Mouse (Mus musculus): ENCODE measurements around the gene Hap1. TPM values are rescaled to one million over a fixed set of nuclear protein-coding genes. Genes with fewer than 3 reads are reported as not detected.

Hap1 gene
- polyA plus RNA-seq, 1 experiment: 8.6 TPM

DNA sequence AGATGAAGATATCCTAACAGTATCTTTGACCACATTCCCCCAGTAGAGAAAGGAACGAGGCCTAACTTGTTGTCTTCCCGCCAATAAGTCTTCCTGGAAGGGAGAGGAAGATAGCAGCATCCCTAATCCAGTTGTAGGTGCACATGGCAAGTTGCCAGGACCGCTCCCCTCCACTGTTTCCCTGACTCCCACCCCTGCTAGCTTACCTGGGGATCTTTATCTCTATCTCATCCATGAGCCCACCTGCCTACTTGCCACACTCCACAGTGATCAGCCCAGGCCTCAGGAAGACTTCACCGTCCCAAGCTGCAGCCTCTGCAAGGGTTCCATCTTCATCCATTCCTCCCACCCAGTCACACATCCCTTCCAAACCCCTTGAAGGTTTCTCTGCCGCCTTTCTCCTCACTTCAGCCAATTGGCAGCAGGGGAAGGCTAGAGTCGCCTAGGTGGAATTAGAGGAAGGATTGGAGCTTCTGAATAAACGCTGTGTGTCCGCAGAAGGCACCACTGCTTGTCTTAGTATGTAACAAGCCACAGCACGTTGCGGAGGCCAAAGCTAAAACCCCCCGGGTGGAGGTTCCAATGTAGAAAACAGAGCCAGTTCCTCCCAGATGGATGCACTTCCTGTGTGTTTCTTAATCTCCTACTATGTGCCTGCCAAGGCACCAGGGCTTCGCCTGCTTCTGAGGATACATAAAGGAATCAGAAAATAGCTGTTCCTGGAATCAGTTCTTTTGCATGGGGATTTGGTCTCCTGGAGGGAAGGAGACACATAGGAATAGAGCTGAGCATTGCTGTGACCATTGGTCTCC, 44.0 kb upstream of the Hap1 start:
- Histone ChIP-seq H3K27ac (ENCODE audit: control insufficient read depth, insufficient read depth, low read length) (peak overlapping the region; percentile 20; the same call in 1 of the 2 replicates), H3K4me1 (replicated peaks; ENCODE audit: control insufficient read depth, insufficient read depth, low read length) (peaks cover 47% of the 10 kb centered on the region), H3K27me3 (ENCODE audit: control insufficient read depth, insufficient read depth, low read length) (no peaks in the 10 kb centered on the region), H3K4me3 (ENCODE audit: control insufficient read depth, insufficient read depth, low read length) (no peak overlapping the region), H3K36me3 (ENCODE audit: control insufficient read depth, insufficient read depth, low read length) (no peaks in the 10 kb centered on the region)
- no peak for DNase-seq
- 87% methylated on average over 12 of the region's 12 CpGs for WGBS
- TF ChIP-seq POLR2A (IDR thresholded peaks at IDR 0.05; ENCODE audit: control insufficient read depth, extremely low read depth, insufficient read depth, low read length, poor library complexity) (no peak), CTCF (IDR thresholded peaks at IDR 0.05; ENCODE audit: borderline replicate concordance, control insufficient read depth, extremely low read depth, insufficient read depth, low read length, poor library complexity) (no peak)

DNA sequence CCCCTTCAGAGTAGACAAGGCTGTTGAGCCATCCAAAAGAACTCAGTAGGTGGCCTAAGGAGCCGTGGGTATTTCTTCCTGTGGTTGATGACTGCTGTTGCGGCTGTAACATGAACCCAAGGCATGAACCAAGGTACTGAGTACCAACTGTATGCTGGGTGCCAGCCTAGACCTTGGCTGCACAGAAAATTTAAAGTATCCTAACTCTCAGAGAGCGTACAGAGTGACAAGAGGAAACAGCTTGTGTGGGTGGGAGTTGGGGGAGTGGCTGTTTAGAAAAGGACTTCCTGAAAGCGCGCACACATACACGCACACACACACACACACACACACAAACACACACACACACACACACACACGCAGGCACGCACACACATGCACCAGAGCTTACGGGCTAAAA, 43.4 kb upstream of the Hap1 start:
- Histone ChIP-seq H3K27me3 (ENCODE audit: control insufficient read depth, insufficient read depth, low read length) (no peaks in the 10 kb centered on the region), H3K4me3 (ENCODE audit: control insufficient read depth, insufficient read depth, low read length) (no peak overlapping the region), H3K4me1 (replicated peaks; ENCODE audit: control insufficient read depth, insufficient read depth, low read length) (peaks cover 52% of the 10 kb centered on the region), H3K27ac (ENCODE audit: control insufficient read depth, insufficient read depth, low read length) (peak overlapping the region; percentile 89), H3K36me3 (ENCODE audit: control insufficient read depth, insufficient read depth, low read length) (no peaks in the 10 kb centered on the region)
- 24% methylated on average over 9 of the region's 9 CpGs for WGBS
- no peak for TF ChIP-seq CTCF (IDR thresholded peaks at IDR 0.05; ENCODE audit: borderline replicate concordance, control insufficient read depth, extremely low read depth, insufficient read depth, low read length, poor library complexity)
- TF ChIP-seq POLR2A (IDR thresholded peaks at IDR 0.05; ENCODE audit: control insufficient read depth, extremely low read depth, insufficient read depth, low read length, poor library complexity): no peak
- peak; percentile 59 for DNase-seq

DNA sequence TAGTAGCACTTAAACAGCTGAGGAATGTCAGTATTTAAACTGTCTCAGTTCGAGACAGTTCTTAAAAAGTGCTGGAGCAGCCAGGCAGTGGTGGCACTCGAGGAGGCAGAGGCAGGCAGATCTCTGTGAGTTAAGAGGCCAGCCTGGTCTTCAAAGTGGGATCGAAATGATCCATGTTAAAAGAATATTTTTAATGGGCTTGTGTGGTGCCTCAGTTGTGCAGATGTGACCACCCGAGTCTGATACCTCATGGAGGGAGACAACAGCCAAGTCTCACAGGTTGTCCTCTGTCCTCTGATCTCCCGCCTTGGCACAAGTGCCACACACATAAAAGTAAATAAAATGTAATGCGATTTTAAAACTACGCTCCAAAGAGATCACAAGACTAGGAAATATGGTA, 42.6 kb upstream of the Hap1 start:
- 90% methylated on average over 7 of the region's 7 CpGs for WGBS
- H3K27ac ChIP-seq (ENCODE audit: control insufficient read depth, insufficient read depth, low read length): no peak overlapping the region
- H3K4me1 ChIP-seq (replicated peaks; ENCODE audit: control insufficient read depth, insufficient read depth, low read length): peaks cover 57% of the 10 kb centered on the region
- H3K27me3 ChIP-seq (ENCODE audit: control insufficient read depth, insufficient read depth, low read length): no peaks in the 10 kb centered on the region
- TF ChIP-seq CTCF (IDR thresholded peaks at IDR 0.05; ENCODE audit: borderline replicate concordance, control insufficient read depth, extremely low read depth, insufficient read depth, low read length, poor library complexity) (no peak), POLR2A (IDR thresholded peaks at IDR 0.05; ENCODE audit: control insufficient read depth, extremely low read depth, insufficient read depth, low read length, poor library complexity) (no peak)
- no peaks in the 10 kb centered on the region for H3K36me3 ChIP-seq (ENCODE audit: control insufficient read depth, insufficient read depth, low read length)
- DNase-seq: no peak
- H3K4me3 ChIP-seq (ENCODE audit: control insufficient read depth, insufficient read depth, low read length): no peak overlapping the region

DNA sequence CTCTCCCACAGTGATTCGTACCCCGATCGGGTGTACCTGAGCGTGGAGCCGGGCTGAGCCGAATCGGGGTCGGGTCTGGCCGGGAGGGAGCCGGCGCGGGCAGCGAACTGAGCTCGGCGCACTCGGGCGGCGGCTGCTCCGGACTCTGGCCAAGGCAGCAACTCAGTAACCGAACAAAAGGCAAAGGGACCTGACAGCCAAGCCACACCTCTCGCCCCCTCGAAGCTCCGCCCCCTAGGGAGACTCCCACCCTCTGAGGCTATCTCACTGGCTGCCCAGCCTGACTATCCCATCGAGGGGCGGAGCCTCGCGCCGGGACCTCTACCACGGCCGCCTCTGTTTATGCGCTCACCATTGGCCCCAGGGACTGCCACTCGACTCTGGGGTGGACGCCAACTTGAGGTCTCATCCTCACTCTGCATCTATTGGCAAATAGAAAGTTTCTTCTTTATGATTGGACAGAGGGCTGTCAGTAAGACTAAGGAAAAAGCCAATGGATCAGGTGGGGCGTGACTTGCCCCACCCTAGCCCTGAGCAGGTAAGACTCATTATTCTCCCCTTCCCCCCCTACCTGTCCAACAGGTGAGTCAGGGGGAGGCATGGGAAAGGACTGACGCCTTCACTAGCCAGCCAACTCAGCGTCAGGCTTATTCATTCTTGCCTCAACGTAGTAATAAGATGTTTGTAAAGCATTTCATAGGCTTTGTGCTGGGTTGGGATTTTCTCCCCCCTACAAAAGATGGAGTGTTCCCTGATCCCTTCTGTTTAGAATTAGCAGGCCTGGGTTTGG, 41.9 kb upstream of the Hap1 start, which contains the start of gene Jup:
Gene Jup (minus strand): TSS at position 164 of the 790 bp plus-strand sequence.
- H3K4me3 ChIP-seq (ENCODE audit: control insufficient read depth, insufficient read depth, low read length): peak within 1 kb of the TSS; percentile 60
- no peaks in the 10 kb centered on the region for H3K36me3 ChIP-seq (ENCODE audit: control insufficient read depth, insufficient read depth, low read length)
- H3K27ac ChIP-seq (ENCODE audit: control insufficient read depth, insufficient read depth, low read length): peak within 1 kb of the TSS; percentile 32
- 0 out of 2 replicates have a peak, but pooled peaks have one; percentile 6 for TF ChIP-seq CTCF (IDR thresholded peaks at IDR 0.05; ENCODE audit: borderline replicate concordance, control insufficient read depth, extremely low read depth, insufficient read depth, low read length, poor library complexity)
- peak; percentile 71; the same call in 1 of the 2 replicates for TF ChIP-seq POLR2A (IDR thresholded peaks at IDR 0.05; ENCODE audit: control insufficient read depth, extremely low read depth, insufficient read depth, low read length, poor library complexity)
- H3K4me1 ChIP-seq (replicated peaks; ENCODE audit: control insufficient read depth, insufficient read depth, low read length): peaks cover 61% of the 10 kb centered on the region
- peak; percentile 94 for DNase-seq
- H3K27me3 ChIP-seq (ENCODE audit: control insufficient read depth, insufficient read depth, low read length): no peaks in the 10 kb centered on the region
- 8% methylated on average over 37 of the region's 37 CpGs for WGBS

- DNase-seq: peak; percentile 67
- TF ChIP-seq POLR2A (IDR thresholded peaks at IDR 0.05; ENCODE audit: control insufficient read depth, extremely low read depth, insufficient read depth, low read length, poor library complexity): 0 out of 2 replicates have a peak, but pooled peaks have one; percentile 28
- peak; percentile 47; the same call in 1 of the 2 replicates for TF ChIP-seq CTCF (IDR thresholded peaks at IDR 0.05; ENCODE audit: borderline replicate concordance, control insufficient read depth, extremely low read depth, insufficient read depth, low read length, poor library complexity)
- Histone ChIP-seq H3K4me3 (ENCODE audit: control insufficient read depth, insufficient read depth, low read length) (peak overlapping the region; percentile 60), H3K27ac (ENCODE audit: control insufficient read depth, insufficient read depth, low read length) (peak overlapping the region; percentile 32), H3K36me3 (ENCODE audit: control insufficient read depth, insufficient read depth, low read length) (no peaks in the 10 kb centered on the region), H3K27me3 (ENCODE audit: control insufficient read depth, insufficient read depth, low read length) (no peaks in the 10 kb centered on the region), H3K4me1 (replicated peaks; ENCODE audit: control insufficient read depth, insufficient read depth, low read length) (peaks cover 61% of the 10 kb centered on the region)
- 4% methylated on average over 42 of the region's 42 CpGs for WGBS
These were observed 41.1 kb upstream of the Hap1 start for GRCm38 (mm10) chr11:100396886-100397599.
